Mouse (Mus musculus): ENCODE measurements around the gene Vmn1r7. TPM values are rescaled to one million over a fixed set of nuclear protein-coding genes. Genes with fewer than 3 reads are reported as not detected.

Vmn1r7 gene
- polyA plus RNA-seq (2017; shearing (Covaris generic)) = not detected

DNA sequence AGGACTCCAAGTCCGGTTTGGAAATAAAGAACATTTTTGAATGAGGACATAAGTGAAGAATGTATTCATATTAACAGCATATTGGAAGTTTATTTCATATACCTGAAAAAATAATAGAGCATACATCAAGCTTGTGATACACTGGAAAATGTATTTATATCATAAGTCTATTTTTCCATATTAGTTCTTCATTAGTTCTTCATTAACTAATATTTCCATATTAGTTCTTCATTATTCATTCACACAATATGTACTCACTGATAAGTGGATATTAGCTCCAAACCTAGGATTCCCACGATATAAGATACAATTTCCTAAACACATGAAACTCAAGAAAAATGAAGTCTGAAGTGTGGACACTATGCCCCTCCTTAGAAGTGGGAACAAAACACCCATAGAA, at the start of gene Vmn1r7:
Gene Vmn1r7, minus strand, starts transcription at position 101 of the 400 bp plus-strand sequence.

GRCm38 (mm10) chr6:57066487-57066886, 41.4 kb upstream of the Vmn1r7 start, which contains the start of gene Vmn1r9:
Vmn1r9 (plus strand) TSS chr6:57066787.

DNA sequence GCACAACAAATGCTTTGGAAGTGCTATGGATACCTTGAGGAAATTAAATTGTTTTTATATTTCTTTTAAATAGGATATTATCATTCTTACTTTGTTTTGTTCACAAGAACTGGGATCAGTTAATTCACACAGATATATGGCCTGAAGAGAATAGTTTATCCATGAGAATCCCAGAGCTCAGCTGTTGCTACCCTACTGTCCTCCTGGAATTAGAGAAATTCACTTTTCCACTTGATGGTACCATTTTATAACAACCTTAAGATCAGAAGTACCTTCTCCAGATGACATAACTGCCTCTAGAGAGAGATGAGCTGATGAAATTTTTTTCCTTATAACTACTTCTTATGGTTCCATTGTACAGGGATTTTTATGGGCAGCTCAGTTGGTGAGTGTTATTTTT, 6.9 kb upstream of the Vmn1r7 start, which contains the start of gene Vmn1r8:
Gene Vmn1r8, plus strand, starts transcription at position 301 of the 400 bp plus-strand sequence.

GRCm38 (mm10) chr6:56996943-56997342, 28.2 kb downstream of the Vmn1r7 start, which contains the start of gene Vmn1r6:
Vmn1r6 (plus strand) TSS chr6:56997243.

Other genes with a start within 250 kb of the Vmn1r7 start
- 21.6 TPM for gene Kbtbd2, start 227.5 kb downstream of the Vmn1r7 start, polyA plus RNA-seq (2017; shearing (Covaris generic))
- gene Fkbp9, start 193.3 kb downstream of the Vmn1r7 start, polyA plus RNA-seq (2017; shearing (Covaris generic)) = not detected
- 55.5 TPM for gene Nt5c3, start 101.4 kb downstream of the Vmn1r7 start, polyA plus RNA-seq (2017; shearing (Covaris generic))
- gene Vmn1r4, start 101.3 kb downstream of the Vmn1r7 start, polyA plus RNA-seq (2017; shearing (Covaris generic)) = 0.24 TPM
- gene Vmn1r5, start 55.1 kb downstream of the Vmn1r7 start, polyA plus RNA-seq (2017; shearing (Covaris generic)) = not detected
- not detected for gene Vmn1r6, start 28.1 kb downstream of the Vmn1r7 start, polyA plus RNA-seq (2017; shearing (Covaris generic))
- gene Vmn1r8, start 7.0 kb upstream of the Vmn1r7 start, polyA plus RNA-seq (2017; shearing (Covaris generic)) = not detected
- not detected for gene Vmn1r9, start 41.5 kb upstream of the Vmn1r7 start, polyA plus RNA-seq (2017; shearing (Covaris generic))
- not detected for gene Vmn1r10, start 84.1 kb upstream of the Vmn1r7 start, polyA plus RNA-seq (2017; shearing (Covaris generic))
- not detected for gene Vmn1r11, start 108.1 kb upstream of the Vmn1r7 start, polyA plus RNA-seq (2017; shearing (Covaris generic))
- gene Vmn1r12, start 131.6 kb upstream of the Vmn1r7 start, polyA plus RNA-seq (2017; shearing (Covaris generic)) = not detected
- gene Vmn1r13, start 178.0 kb upstream of the Vmn1r7 start, polyA plus RNA-seq (2017; shearing (Covaris generic)) = 0.21 TPM
- gene Vmn1r14, start 206.4 kb upstream of the Vmn1r7 start, polyA plus RNA-seq (2017; shearing (Covaris generic)) = not detected
- not detected for gene Vmn1r15, start 232.6 kb upstream of the Vmn1r7 start, polyA plus RNA-seq (2017; shearing (Covaris generic))